Mouse (Mus musculus): ENCODE data around the gene Col28a1.

DNA sequence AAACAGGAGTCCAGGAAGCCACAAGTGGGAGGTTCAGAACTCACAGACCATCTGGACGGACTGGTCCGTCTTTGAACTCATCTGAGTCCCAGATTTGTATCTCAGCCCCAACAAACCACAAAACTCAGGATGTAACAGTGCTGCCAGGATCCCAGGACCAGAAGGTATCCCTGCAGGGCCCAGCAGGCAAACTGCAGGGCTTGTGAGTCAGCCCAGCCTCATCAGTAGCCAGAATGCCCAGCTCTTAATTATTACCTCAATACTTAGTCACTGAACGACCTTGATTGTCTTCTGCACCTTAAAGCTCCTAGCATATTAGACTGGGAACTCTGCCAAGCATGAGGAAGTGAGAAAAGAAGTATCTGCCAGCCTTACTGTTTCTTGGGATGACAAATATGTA lies 96.6 kb downstream of the Col28a1 start:
- no peak for TF ChIP-seq CTCF (IDR thresholded peaks at IDR 0.05; ENCODE audit: borderline replicate concordance, insufficient read depth, low read depth, low read length)
- TF ChIP-seq POLR2A (IDR thresholded peaks at IDR 0.05; ENCODE audit: borderline replicate concordance, insufficient read depth, low read length) = no peak
